9 mouse cellular contexts compared by ENCODE assay signal in genomic region chr5:111098516-111099274, GRCm38 (mm10).
A peak's percentile ranks its signal among the peaks of the same experiment; 100 is the strongest.
DNase-seq lines count a peak whose midpoint lies in the region; ATAC-seq lines count a peak whose summit lies in the region.
"Had no signal": no experiment of that assay in that cellular context is flagged by ENCODE, and none has a peak within 500 bp of the region (broad histone marks: within the 10 kb centered on the region; RNA-seq: fewer than 3 reads in every experiment).

No protein-coding gene starts in this region.

- H3K9me3 ChIP-seq in neural tube, embryonic 11.5 days (ENCODE audit: control insufficient read depth, low read length) = no peaks in the 10 kb centered on the region
- H3K9me3 ChIP-seq: heart, embryonic 15.5 days; liver, embryonic 15.5 days had no signal

- H3K4me1 ChIP-seq in neural tube, embryonic 11.5 days (ENCODE audit: control insufficient read depth, insufficient read depth, low read length) = peaks cover 25% of the 10 kb centered on the region
- H3K4me1 ChIP-seq: liver, embryonic 15.5 days had no signal

- H3K4me3 ChIP-seq in neural tube, embryonic 11.5 days (ENCODE audit: low read depth, low read length) = no peak overlapping the region
- H3K4me3 ChIP-seq: heart, embryonic 15.5 days; liver, embryonic 15.5 days had no signal

- DNase-seq in embryo, embryonic 9.5 days (ENCODE audit: extremely low spot score) = peak; percentile 42
- DNase-seq in forelimb bud, embryonic 11.5 days (ENCODE audit: low read depth, low spot score) = peak; percentile 29
- peak; percentile 24 for DNase-seq in kidney, postnatal 10 days
- peak; percentile 28 for DNase-seq in neural tube, embryonic 11.5 days (ENCODE audit: low spot score)
- no peak for DNase-seq in right cerebral cortex, postnatal 10 days (ENCODE audit: low spot score in 2 of 2)
- DNase-seq in urinary bladder, postnatal 14 days (ENCODE audit: low spot score) = no peak
- no peak for DNase-seq in spleen, adult 12 weeks (ENCODE audit: low spot score)

- H3K9ac ChIP-seq in neural tube, embryonic 11.5 days (ENCODE audit: low read length) = peak overlapping the region; percentile 30
- H3K9ac ChIP-seq: heart, embryonic 15.5 days; liver, embryonic 15.5 days had no signal

- peaks cover 2% of the 10 kb centered on the region; the same call in 1 of the 2 replicates for H3K36me3 ChIP-seq in neural tube, embryonic 11.5 days (ENCODE audit: control insufficient read depth, insufficient read depth, low read length)
- H3K36me3 ChIP-seq: liver, embryonic 15.5 days had no signal

- peak overlapping the region; percentile 58 for H3K27ac ChIP-seq in neural tube, embryonic 11.5 days (ENCODE audit: low read depth, low read length)
- H3K27ac ChIP-seq: heart, embryonic 15.5 days; liver, embryonic 15.5 days had no signal

- WGBS in neural tube, embryonic 11.5 days = 23% methylated on average over 7 of the region's 7 CpGs

- no peak overlapping the region for H3K4me2 ChIP-seq in neural tube, embryonic 11.5 days (ENCODE audit: low read depth)
- H3K4me2 ChIP-seq: heart, embryonic 15.5 days; liver, embryonic 15.5 days had no signal

- no peaks in the 10 kb centered on the region for H3K27me3 ChIP-seq in neural tube, embryonic 11.5 days (ENCODE audit: control insufficient read depth, insufficient read depth, low read length)
- H3K27me3 ChIP-seq: heart, embryonic 15.5 days; liver, embryonic 15.5 days had no signal

- no peak for ATAC-seq in neural tube, embryonic 11.5 days (ENCODE audit: insufficient read depth, low FRiP score, low TSS enrichment)

Comparison
In these comparisons a context has a peak if more than half of its experiments do, and no peak if none do; other contexts are left out.
1. DNase-seq: peak in embryo, embryonic 9.5 days (single experiment), forelimb bud, embryonic 11.5 days (single experiment), kidney, postnatal 10 days (single experiment) and neural tube, embryonic 11.5 days (single experiment); none in right cerebral cortex, postnatal 10 days (0 of 2), urinary bladder, postnatal 14 days (single experiment) and spleen, adult 12 weeks (single experiment).